Mouse (Mus musculus) midbrain, embryonic 12.5 days (tissue): ENCODE results near the gene Bbs2. TPM values are rescaled to one million over a fixed set of nuclear protein-coding genes. Genes with fewer than 3 reads are reported as not detected.

Source experiments
- ATAC-seq: fragments of 200-750 bp; cut with Nextera tagmentation; 2 replicates; pipeline ENCODE4 v1.8.0; 2017; ENCODE audit warnings: low read depth, moderate TSS enrichment, moderate library complexity; ENCODE audit not compliant: low FRiP score
- H3K27ac ChIP-seq: fragments of 300-500 bp; sonication (generic); replicated peaks from 2 replicates; pipeline ENCODE4 v1.5.1; 2016; ENCODE audit warnings: mild to moderate bottlenecking
- H3K27me3 ChIP-seq: fragments of 300-500 bp; sonication (generic); 2 replicates; pipeline ENCODE4 v1.6.1; 2016; ENCODE audit warnings: mild to moderate bottlenecking
- H3K36me3 ChIP-seq: fragments of 300-500 bp; sonication (generic); 2 replicates; pipeline ENCODE4 v1.6.1; 2016
- H3K4me1 ChIP-seq: fragments of 300-500 bp; sonication (generic); 2 replicates; pipeline ENCODE4 v1.6.1; 2016
- H3K4me2 ChIP-seq: fragments of 300-500 bp; sonication (generic); replicated peaks from 2 replicates; pipeline ENCODE4 v1.6.1; 2016; ENCODE audit warnings: mild to moderate bottlenecking, moderate library complexity
- H3K4me3 ChIP-seq: fragments of 300-500 bp; sonication (generic); 2 replicates; pipeline ENCODE4 v1.5.1; 2016; ENCODE audit warnings: mild to moderate bottlenecking
- H3K9ac ChIP-seq: fragments of 300-500 bp; sonication (generic); replicated peaks from 2 replicates; pipeline ENCODE4 v1.6.1; 2016; ENCODE audit warnings: mild to moderate bottlenecking, moderate library complexity
- H3K9me3 ChIP-seq: fragments of 300-500 bp; sonication (generic); 2 replicates; pipeline ENCODE4 v1.6.1; 2016; ENCODE audit warnings: mild to moderate bottlenecking
- WGBS: fragments of 180-500 bp; shearing (Covaris S2); methylation state at CpG from one replicate; pipeline ENCODE4 v1.1.7; 2016; 5-methylcytosine and 5-hydroxymethylcytosine counted together
- polyA plus RNA-seq: library from polyadenylated mRNA; unstranded; fragments of >200 nt; fragmentation: Nextera tagmentation; extraction: Ambion mirVana; gene quantifications from 2 replicates; pipeline ENCODE4 v1.2.1, GENCODE M21; 2016

Gene Bbs2
- polyA plus RNA-seq, 1 experiment from 2014 or later: 25.3 TPM

- H3K4me3 ChIP-seq: no peak overlapping the region
- ATAC-seq: no peak
- H3K9me3 ChIP-seq: no peaks in the 10 kb centered on the region
- no peak overlapping the region for H3K4me2 ChIP-seq
- H3K4me1 ChIP-seq: peaks cover 7% of the 10 kb centered on the region; the same call in 1 of the 2 replicates
- no peak overlapping the region for H3K9ac ChIP-seq
- H3K27ac ChIP-seq: no peak overlapping the region
- H3K27me3 ChIP-seq: no peaks in the 10 kb centered on the region
- WGBS: 88% methylated on average over 9 of the region's 9 CpGs
- peaks cover 16% of the 10 kb centered on the region for H3K36me3 ChIP-seq
Observed at GRCm38 (mm10) chr8:94092848-94093247, 5.9 kb downstream of the Bbs2 start.

GRCm38 (mm10) chr8:94089715-94090114 lies 9.0 kb downstream of the Bbs2 start:
- WGBS: 57% methylated on average over 6 of the region's 6 CpGs
- ATAC-seq: no peak
- Histone ChIP-seq H3K9me3 (no peaks in the 10 kb centered on the region), H3K4me3 (no peak overlapping the region), H3K4me2 (no peak overlapping the region), H3K9ac (no peak overlapping the region), H3K36me3 (peaks cover 29% of the 10 kb centered on the region), H3K27ac (no peak overlapping the region), H3K27me3 (no peaks in the 10 kb centered on the region), H3K4me1 (no peaks in the 10 kb centered on the region)

DNA sequence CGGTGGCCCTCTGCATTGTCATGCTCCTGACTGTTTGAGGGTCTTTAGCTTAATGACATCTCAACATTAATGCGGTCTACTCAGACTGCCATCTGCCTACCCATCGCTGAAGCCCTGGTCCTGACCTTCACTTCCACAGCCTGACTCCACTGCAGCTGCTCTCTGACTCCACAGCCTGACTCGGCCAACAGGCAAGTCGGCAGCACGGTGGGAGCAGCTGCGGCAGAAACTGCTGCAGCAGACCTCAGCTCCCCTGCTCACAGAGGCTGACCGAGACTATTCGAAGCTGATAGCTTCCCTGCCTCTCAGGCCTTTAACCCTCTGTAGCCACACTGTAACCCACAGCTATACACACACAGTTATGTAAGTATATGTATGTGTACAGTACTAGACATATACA lies 10.8 kb downstream of the Bbs2 start:
- Histone ChIP-seq H3K9ac (no peak overlapping the region), H3K4me3 (no peak overlapping the region), H3K27ac (no peak overlapping the region), H3K4me2 (no peak overlapping the region), H3K36me3 (peaks cover 29% of the 10 kb centered on the region), H3K4me1 (no peaks in the 10 kb centered on the region), H3K9me3 (no peaks in the 10 kb centered on the region), H3K27me3 (no peaks in the 10 kb centered on the region)
- WGBS: 87% methylated on average over 9 of the region's 9 CpGs
- no peak for ATAC-seq

DNA sequence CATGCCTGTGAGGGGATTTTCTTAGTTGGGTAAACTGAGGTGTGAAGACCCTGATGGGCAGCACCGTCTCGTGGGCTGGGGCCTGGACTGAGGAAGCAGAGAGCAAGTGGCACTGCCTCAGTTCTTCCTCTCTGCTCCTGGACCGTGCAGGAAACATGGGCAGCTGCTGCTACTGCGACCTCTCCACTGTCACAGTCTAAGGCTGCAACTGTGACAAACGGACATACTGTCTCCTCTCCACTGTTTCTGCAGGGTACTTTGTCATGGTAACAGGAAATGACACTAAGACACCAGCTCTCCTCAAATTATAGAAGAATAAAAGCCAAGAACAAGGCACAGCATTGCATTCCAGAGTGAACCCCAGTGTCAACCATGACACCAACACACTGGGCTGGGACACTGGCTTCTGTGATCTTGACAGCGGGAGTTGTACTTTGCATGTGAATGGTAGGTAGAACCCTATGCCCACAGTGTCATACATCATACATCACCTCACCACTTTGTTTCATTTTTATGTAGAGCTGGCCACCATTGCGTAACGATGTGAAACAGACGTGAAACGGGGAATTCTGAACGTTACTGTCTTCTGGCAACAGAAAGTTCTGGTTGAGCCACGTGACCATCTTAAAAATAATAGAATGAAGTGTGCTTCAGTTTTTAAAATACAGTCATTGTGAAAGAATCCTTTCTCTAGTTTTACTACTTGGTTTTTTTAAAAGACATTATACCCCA lies 22.1 kb downstream of the Bbs2 start:
- WGBS: 88% methylated on average over 12 of the region's 12 CpGs
- peaks cover 54% of the 10 kb centered on the region for H3K36me3 ChIP-seq
- no peak for ATAC-seq

GRCm38 (mm10) chr8:94068793-94069192 lies 29.9 kb downstream of the Bbs2 start:
- H3K9ac ChIP-seq: no peak overlapping the region
- H3K4me1 ChIP-seq: peaks cover 9% of the 10 kb centered on the region
- no peaks in the 10 kb centered on the region for H3K27me3 ChIP-seq
- no peak overlapping the region for H3K4me2 ChIP-seq
- H3K36me3 ChIP-seq: peaks cover 42% of the 10 kb centered on the region
- H3K9me3 ChIP-seq: no peaks in the 10 kb centered on the region
- WGBS: 94% methylated on average over 7 of the region's 7 CpGs
- no peak for ATAC-seq
- H3K4me3 ChIP-seq: no peak overlapping the region
- H3K27ac ChIP-seq: no peak overlapping the region

More for the DNA sequence above, 22.1 kb downstream of the Bbs2 start:
- H3K9me3 ChIP-seq: no peaks in the 10 kb centered on the region
- no peak overlapping the region for H3K4me2 ChIP-seq
- no peaks in the 10 kb centered on the region for H3K27me3 ChIP-seq
- no peaks in the 10 kb centered on the region for H3K4me1 ChIP-seq
- H3K4me3 ChIP-seq: no peak overlapping the region
- H3K27ac ChIP-seq: no peak overlapping the region
- no peak overlapping the region for H3K9ac ChIP-seq

DNA sequence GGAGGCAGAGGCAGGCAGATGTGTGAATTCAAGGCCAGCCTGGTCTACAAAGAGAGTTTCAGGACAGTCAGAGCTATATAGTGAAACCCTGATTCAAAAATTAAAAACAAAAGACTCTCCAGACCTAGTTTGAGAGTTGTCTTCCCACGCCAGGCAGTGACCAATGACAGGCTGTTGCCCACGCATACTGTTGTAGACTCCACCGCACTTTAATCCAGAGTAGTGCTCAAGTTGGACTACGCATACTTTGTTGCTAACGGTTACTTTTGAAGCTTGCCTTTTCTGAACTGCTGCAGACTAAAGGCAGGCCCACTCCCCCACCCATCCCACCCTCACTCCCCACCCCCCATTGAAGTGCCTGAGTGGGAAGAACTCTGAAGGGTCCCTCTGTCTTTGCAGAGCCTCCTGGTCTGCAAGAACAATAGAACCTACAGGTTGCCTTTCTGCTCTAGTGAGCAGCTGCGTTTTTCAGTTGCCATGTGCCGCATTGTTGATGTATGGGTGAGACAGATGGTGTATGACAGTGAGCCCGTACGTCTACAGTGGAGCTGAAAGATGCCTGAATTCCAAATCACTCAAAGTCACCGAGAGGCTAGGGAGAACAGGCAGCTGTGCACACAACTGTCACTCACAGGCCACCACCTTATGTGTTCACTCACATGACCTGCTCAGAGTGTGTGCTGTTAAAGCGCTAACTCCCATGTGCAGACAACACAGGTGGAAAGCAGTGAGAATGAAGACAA lies 32.4 kb downstream of the Bbs2 start:
- peak; percentile 93 for ATAC-seq
- no peaks in the 10 kb centered on the region for H3K9me3 ChIP-seq
- peaks cover 9% of the 10 kb centered on the region for H3K4me1 ChIP-seq
- H3K4me2 ChIP-seq: no peak overlapping the region
- no peak overlapping the region for H3K9ac ChIP-seq
- no peak overlapping the region for H3K4me3 ChIP-seq
- no peaks in the 10 kb centered on the region for H3K27me3 ChIP-seq
- WGBS: 31% methylated on average over 11 of the region's 11 CpGs
- peak overlapping the region; percentile 75 for H3K27ac ChIP-seq
- H3K36me3 ChIP-seq: peaks cover 57% of the 10 kb centered on the region

DNA sequence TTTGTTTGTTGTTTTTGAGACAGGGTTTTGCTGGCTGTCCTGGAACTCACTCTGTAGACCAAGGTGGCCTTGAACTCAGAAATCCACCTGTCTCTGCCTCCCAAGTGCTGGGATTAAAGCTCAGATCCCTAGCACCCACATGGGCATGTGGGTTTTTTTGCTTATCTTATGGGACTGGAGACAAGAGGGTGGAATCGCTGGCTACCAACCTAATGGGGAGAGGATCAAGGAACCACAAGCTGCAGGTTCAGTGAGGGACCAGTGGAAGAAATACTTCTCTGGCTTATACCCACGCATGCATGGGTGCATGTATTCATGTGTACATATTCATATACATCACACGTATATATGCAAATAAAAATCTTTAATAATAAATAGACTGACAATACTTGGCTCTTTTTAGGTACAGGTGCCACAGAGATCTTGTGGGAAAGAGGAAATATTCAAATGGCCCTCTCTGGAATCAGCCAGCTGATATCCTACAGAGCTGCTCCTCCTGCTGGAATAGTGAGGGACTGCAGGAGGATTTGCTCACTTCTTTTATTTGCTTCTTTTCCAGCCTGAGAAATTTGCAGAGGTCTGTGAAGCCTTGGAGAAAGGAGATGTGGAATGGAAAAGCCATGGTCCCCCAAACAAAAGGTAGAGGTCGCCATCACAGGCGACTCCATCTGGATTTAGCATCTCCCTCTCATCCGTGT lies 41.4 kb downstream of the Bbs2 start:
- H3K4me3 ChIP-seq: no peak overlapping the region
- no peaks in the 10 kb centered on the region for H3K27me3 ChIP-seq
- H3K4me1 ChIP-seq: no peaks in the 10 kb centered on the region
- no peak for ATAC-seq
- 59% methylated on average over 6 of the region's 6 CpGs for WGBS
- peaks cover 4% of the 10 kb centered on the region; the same call in 1 of the 2 replicates for H3K9me3 ChIP-seq
- H3K36me3 ChIP-seq: peaks cover 52% of the 10 kb centered on the region
- H3K4me2 ChIP-seq: no peak overlapping the region
- no peak overlapping the region for H3K9ac ChIP-seq
- H3K27ac ChIP-seq: no peak overlapping the region

- H3K27me3 ChIP-seq: no peaks in the 10 kb centered on the region
- H3K4me2 ChIP-seq: no peak overlapping the region
- H3K4me1 ChIP-seq: no peaks in the 10 kb centered on the region
- no peak overlapping the region for H3K4me3 ChIP-seq
- no peak overlapping the region for H3K9ac ChIP-seq
- WGBS: 92% methylated on average over 12 of the region's 12 CpGs
- no peak for ATAC-seq
- no peak overlapping the region for H3K27ac ChIP-seq
- no peaks in the 10 kb centered on the region for H3K9me3 ChIP-seq
- peaks cover 30% of the 10 kb centered on the region for H3K36me3 ChIP-seq
Observed at GRCm38 (mm10) chr8:94052696-94053095, 46.0 kb downstream of the Bbs2 start.

GRCm38 (mm10) chr8:94047845-94048244 lies 50.9 kb downstream of the Bbs2 start:
- no peak for ATAC-seq

DNA sequence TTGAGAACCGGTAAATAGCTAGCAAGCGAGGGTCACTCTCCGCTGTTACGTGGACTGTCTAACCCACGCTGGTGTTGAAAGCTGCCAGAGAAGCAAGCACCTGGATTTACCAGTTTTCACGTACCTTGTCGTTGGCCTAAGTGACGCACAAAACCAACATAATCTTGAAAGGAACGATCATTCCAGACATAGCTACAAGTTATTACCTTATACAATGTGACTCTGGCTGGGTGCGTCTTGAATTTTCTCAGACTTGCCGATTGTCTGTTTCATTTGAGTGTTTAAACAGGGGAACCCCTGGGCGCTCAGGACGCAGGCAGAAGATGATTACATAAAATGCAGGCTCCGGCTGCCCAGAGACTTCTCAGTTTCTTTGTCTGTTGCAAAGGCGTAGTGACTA lies 60.9 kb downstream of the Bbs2 start:
- no peaks in the 10 kb centered on the region for H3K27me3 ChIP-seq
- no peak for ATAC-seq
- WGBS: 12% methylated on average over 15 of the region's 15 CpGs
- H3K4me2 ChIP-seq: peak overlapping the region; percentile 75
- H3K27ac ChIP-seq: no peak overlapping the region
- peak overlapping the region; percentile 72 for H3K4me3 ChIP-seq
- H3K9ac ChIP-seq: peak overlapping the region; percentile 68
- H3K9me3 ChIP-seq: no peaks in the 10 kb centered on the region
- no peaks in the 10 kb centered on the region for H3K36me3 ChIP-seq
- H3K4me1 ChIP-seq: peaks cover 33% of the 10 kb centered on the region

More at GRCm38 (mm10) chr8:94047845-94048244, 50.9 kb downstream of the Bbs2 start:
- no peaks in the 10 kb centered on the region for H3K9me3 ChIP-seq
- WGBS: 92% methylated on average over 2 of the region's 2 CpGs
- H3K4me3 ChIP-seq: no peak overlapping the region
- peaks cover 12% of the 10 kb centered on the region for H3K36me3 ChIP-seq
- H3K4me1 ChIP-seq: no peaks in the 10 kb centered on the region
- no peak overlapping the region for H3K27ac ChIP-seq
- H3K27me3 ChIP-seq: no peaks in the 10 kb centered on the region
- no peak overlapping the region for H3K4me2 ChIP-seq
- H3K9ac ChIP-seq: no peak overlapping the region

GRCm38 (mm10) chr8:94036944-94037524 lies 61.7 kb downstream of the Bbs2 start, which contains the start of the genes Nudt21 and Ogfod1:
TSS of gene Nudt21 (minus strand) at chr8:94037031.
TSS of gene Ogfod1 (plus strand) at chr8:94037198.
- Histone ChIP-seq H3K4me1 (peaks cover 36% of the 10 kb centered on the region), H3K9ac (peak within 1 kb of the TSS; percentile 68), H3K4me3 (peak within 1 kb of the TSS; percentile 72), H3K27me3 (no peaks in the 10 kb centered on the region), H3K9me3 (no peaks in the 10 kb centered on the region), H3K36me3 (no peaks in the 10 kb centered on the region), H3K27ac (peak within 1 kb of the TSS; percentile 63), H3K4me2 (peak within 1 kb of the TSS; percentile 85)
- WGBS: under 1% methylated on average over 41 of the region's 41 CpGs
- ATAC-seq: peak; percentile 99
